Mouse (Mus musculus): ENCODE results near the gene Elfn2.

DNA sequence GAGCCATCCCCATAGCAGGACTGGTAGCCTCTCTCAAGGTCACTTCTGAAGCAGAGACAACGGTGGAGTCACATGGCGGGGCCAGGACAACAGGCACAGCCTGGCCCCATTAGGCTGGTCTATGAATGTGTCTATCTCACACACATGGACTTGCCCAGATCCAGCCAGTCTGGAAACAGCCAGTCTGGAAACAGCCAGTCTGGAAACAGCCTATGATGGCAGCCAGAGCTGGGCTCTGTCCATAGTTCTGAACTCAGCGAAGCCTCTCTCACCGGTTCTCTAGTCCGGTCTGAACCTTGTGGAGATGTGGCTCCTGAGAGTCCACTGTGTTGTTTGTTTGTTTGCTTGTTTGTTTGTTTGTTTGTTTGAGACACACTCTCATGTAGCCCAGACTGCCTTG is 31.3 kb upstream of the Elfn2 start:
- no peak for TF ChIP-seq CTCF (IDR thresholded peaks at IDR 0.05; ENCODE audit: borderline replicate concordance, extremely low read depth, insufficient read depth, insufficient read length)
- no peak for TF ChIP-seq POLR2A (IDR thresholded peaks at IDR 0.05; ENCODE audit: borderline replicate concordance, extremely low read depth, insufficient read depth, insufficient read length, poor library complexity, severe bottlenecking)

All from brain, embryonic 14.5 days (tissue).